Mouse (Mus musculus) CD4-positive, CD25-positive, alpha-beta regulatory T cell (primary cell): ENCODE measurements around the gene S100g. TPM values are rescaled to one million over a fixed set of nuclear protein-coding genes. Genes with fewer than 3 reads are reported as not detected.

Experiments used
- polyA plus RNA-seq: library from polyadenylated mRNA; unstranded; fragments of 100-300 nt; shearing (Covaris generic); gene quantifications from one replicate; pipeline ENCODE4 v1.2.1, GENCODE M21; 2017

The S100g gene
- polyA plus RNA-seq, result 1.1 TPM

GRCm38 (mm10) chrX:162964383-162964782 is at the start of gene S100g:
TSS of gene S100g (minus strand) at chrX:162964599.

Other genes with a start within 250 kb of the S100g start
- gene Rbbp7, start 204.2 kb downstream of the S100g start, polyA plus RNA-seq, result 262 TPM
- gene Txlng, start 135.1 kb downstream of the S100g start, polyA plus RNA-seq, result 14.6 TPM
- 46.7 TPM for gene Syap1, start 76.2 kb downstream of the S100g start, polyA plus RNA-seq
- 263 TPM for gene Ctps2, start 63.4 kb downstream of the S100g start, polyA plus RNA-seq